Mouse (Mus musculus) cerebellum, adult 11-12 months (tissue): ENCODE data around the gene Akap2.

Experiments
- DNase-seq: peaks from one replicate; pipeline ENCODE4 v3.0.0; 2022

Akap2 gene

GRCm38 (mm10) chr4:57717354-57717753 is at the start of gene Akap2:
Akap2 (plus strand) TSS chr4:57717657.
- DNase-seq = no peak

GRCm38 (mm10) chr4:57670813-57671469 is 46.5 kb upstream of the Akap2 start:
- DNase-seq = no peak

GRCm38 (mm10) chr4:57672541-57672940 is 44.9 kb upstream of the Akap2 start:
- DNase-seq = no peak

- peak; percentile 70 for DNase-seq
These were observed 44.2 kb upstream of the Akap2 start for GRCm38 (mm10) chr4:57672996-57673906.

GRCm38 (mm10) chr4:57674351-57674750 is 43.1 kb upstream of the Akap2 start:
- no peak for DNase-seq

- no peak for DNase-seq
These were observed 42.1 kb upstream of the Akap2 start for GRCm38 (mm10) chr4:57675387-57675786.

- DNase-seq = no peak
These were observed 39.5 kb upstream of the Akap2 start for GRCm38 (mm10) chr4:57677916-57678315.

- no peak for DNase-seq
These were observed 38.4 kb upstream of the Akap2 start for GRCm38 (mm10) chr4:57678991-57679457.

GRCm38 (mm10) chr4:57680186-57680585 is 37.3 kb upstream of the Akap2 start:
- DNase-seq = no peak

- peak; percentile 34 for DNase-seq
These were observed 35.9 kb upstream of the Akap2 start for GRCm38 (mm10) chr4:57681511-57681910.

GRCm38 (mm10) chr4:57682341-57682740 is 35.1 kb upstream of the Akap2 start:
- DNase-seq = no peak

- DNase-seq = no peak
These were observed 34.5 kb upstream of the Akap2 start for GRCm38 (mm10) chr4:57682944-57683343.

- DNase-seq = no peak
These were observed 32.7 kb upstream of the Akap2 start for GRCm38 (mm10) chr4:57684676-57685215.

GRCm38 (mm10) chr4:57686736-57687135 is 30.7 kb upstream of the Akap2 start:
- no peak for DNase-seq

- DNase-seq = no peak
These were observed 29.9 kb upstream of the Akap2 start for GRCm38 (mm10) chr4:57687583-57687982.

GRCm38 (mm10) chr4:57688131-57688530 is 29.3 kb upstream of the Akap2 start:
- DNase-seq = no peak

- DNase-seq = no peak
These were observed 27.5 kb upstream of the Akap2 start for GRCm38 (mm10) chr4:57690001-57690400.

- DNase-seq = no peak
These were observed 26.7 kb upstream of the Akap2 start for GRCm38 (mm10) chr4:57690805-57691204.

- DNase-seq = no peak
These were observed 22.9 kb upstream of the Akap2 start for GRCm38 (mm10) chr4:57694356-57695136.

- no peak for DNase-seq
These were observed 20.5 kb upstream of the Akap2 start for GRCm38 (mm10) chr4:57696955-57697354.

- DNase-seq = no peak
These were observed 19.4 kb upstream of the Akap2 start for GRCm38 (mm10) chr4:57697918-57698611.

GRCm38 (mm10) chr4:57701576-57701975 is 15.9 kb upstream of the Akap2 start:
- peak; percentile 12 for DNase-seq
